Mouse (Mus musculus): ENCODE results near the gene Zcchc24. TPM values are rescaled to one million over a fixed set of nuclear protein-coding genes. Genes with fewer than 3 reads are reported as not detected.

Zcchc24 gene
- polyA plus RNA-seq, 1 experiment from 2014 or later, result 19.5 TPM

DNA sequence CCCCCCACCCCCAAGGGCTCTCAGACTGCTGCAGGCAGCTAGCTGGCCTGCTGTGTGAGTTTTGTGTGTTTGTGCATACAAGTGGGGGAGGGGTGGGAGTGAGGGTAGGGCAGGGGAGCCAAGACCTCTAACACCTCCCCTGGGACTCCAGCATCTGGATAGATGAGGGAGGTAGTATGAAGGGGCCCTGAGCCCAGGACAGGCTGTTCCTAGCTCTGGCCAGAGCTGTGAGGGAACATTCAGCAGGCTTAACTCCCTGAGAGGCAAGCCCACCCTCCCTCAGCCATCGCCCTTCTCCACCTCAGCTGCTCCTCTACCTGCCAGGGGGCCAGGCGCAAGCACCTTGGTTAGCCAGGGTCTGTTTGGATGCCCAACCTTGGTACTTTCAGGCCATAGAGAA, 59.9 kb downstream of the Zcchc24 start:
- 84% methylated on average over 2 of the region's 2 CpGs for WGBS
- H3K9ac ChIP-seq (ENCODE audit: low read length), result peak overlapping the region; percentile 39
- no peaks in the 10 kb centered on the region for H3K9me3 ChIP-seq (replicated peaks; ENCODE audit: control insufficient read depth, low read length)
- no peaks in the 10 kb centered on the region for H3K36me3 ChIP-seq (ENCODE audit: control insufficient read depth, insufficient read depth)
- H3K27ac ChIP-seq (ENCODE audit: low read length), result peak overlapping the region; percentile 94
- no peak overlapping the region for H3K4me3 ChIP-seq (ENCODE audit: low read length)
- ATAC-seq (replicated peaks; ENCODE audit: extremely low read depth, insufficient read depth, low FRiP score), result no peak
- no peaks in the 10 kb centered on the region for H3K27me3 ChIP-seq (ENCODE audit: control insufficient read depth, insufficient read depth, low read length)
- peaks cover 48% of the 10 kb centered on the region for H3K4me1 ChIP-seq (ENCODE audit: control insufficient read depth, insufficient read depth, low read length)
- no peak overlapping the region for H3K4me2 ChIP-seq (ENCODE audit: low read depth, low read length)

DNA sequence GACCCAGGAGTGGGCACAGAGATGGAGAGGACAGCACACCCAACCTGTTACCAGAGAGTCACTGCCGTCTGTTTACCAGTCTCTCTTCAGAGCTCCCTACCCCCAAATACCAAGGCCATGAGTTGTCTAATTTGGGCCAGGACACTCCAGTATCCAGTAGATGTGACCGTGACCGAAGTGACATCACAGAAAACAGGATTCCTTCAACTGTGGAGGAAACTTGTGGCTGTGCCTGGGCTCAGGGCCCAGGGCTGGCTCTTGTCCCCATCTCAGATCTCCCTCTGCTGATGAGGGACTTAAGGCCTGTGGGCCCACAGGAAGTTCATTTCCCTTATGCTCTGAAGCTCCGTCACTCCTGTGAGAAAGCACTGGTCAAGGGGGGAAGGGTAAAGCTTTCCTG, 60.4 kb downstream of the Zcchc24 start:
- no peaks in the 10 kb centered on the region for H3K9me3 ChIP-seq (replicated peaks; ENCODE audit: control insufficient read depth, low read length)
- peak overlapping the region; percentile 39 for H3K9ac ChIP-seq (ENCODE audit: low read length)
- no peaks in the 10 kb centered on the region for H3K36me3 ChIP-seq (ENCODE audit: control insufficient read depth, insufficient read depth)
- peak overlapping the region; percentile 94 for H3K27ac ChIP-seq (ENCODE audit: low read length)
- H3K27me3 ChIP-seq (ENCODE audit: control insufficient read depth, insufficient read depth, low read length), result no peaks in the 10 kb centered on the region
- no peak overlapping the region for H3K4me3 ChIP-seq (ENCODE audit: low read length)
- H3K4me1 ChIP-seq (ENCODE audit: control insufficient read depth, insufficient read depth, low read length), result peaks cover 48% of the 10 kb centered on the region
- no peak overlapping the region for H3K4me2 ChIP-seq (ENCODE audit: low read depth, low read length)
- WGBS, result 37% methylated on average over 4 of the region's 4 CpGs
- peak; percentile 20; the same call in 1 of the 2 replicates for ATAC-seq (replicated peaks; ENCODE audit: extremely low read depth, insufficient read depth, low FRiP score)

DNA sequence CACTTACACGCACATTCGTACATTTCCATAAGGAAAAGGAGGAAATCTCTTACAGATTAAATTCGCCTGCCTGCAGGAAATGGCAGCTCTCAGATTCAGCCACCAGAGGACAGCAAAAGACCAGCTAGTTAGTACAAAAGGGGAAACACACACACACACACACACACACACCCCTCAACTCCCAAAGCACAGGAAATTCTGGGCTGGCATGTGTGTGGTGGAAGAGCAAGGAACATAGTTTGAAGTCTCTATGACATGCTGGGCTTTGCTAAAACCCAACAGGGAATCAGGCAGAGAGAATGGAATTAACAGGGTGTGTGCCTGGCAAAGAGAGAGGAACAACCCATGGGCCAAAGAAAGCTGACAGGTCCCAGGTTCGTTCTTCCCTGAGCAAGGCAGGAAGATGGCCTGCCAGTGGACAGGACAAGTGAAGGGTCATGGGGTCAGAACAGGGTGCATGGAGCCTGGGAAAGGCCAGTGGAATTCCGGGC, 61.1 kb downstream of the Zcchc24 start:
- no peak for ATAC-seq (replicated peaks; ENCODE audit: extremely low read depth, insufficient read depth, low FRiP score)
- H3K4me2 ChIP-seq (ENCODE audit: low read depth, low read length), result no peak overlapping the region
- H3K27me3 ChIP-seq (ENCODE audit: control insufficient read depth, insufficient read depth, low read length), result no peaks in the 10 kb centered on the region
- peaks cover 48% of the 10 kb centered on the region for H3K4me1 ChIP-seq (ENCODE audit: control insufficient read depth, insufficient read depth, low read length)
- peak overlapping the region; percentile 46 for H3K9ac ChIP-seq (ENCODE audit: low read length)
- no peaks in the 10 kb centered on the region for H3K9me3 ChIP-seq (replicated peaks; ENCODE audit: control insufficient read depth, low read length)
- WGBS, result 32% methylated on average over 5 of the region's 5 CpGs
- H3K27ac ChIP-seq (ENCODE audit: low read length), result peak overlapping the region; percentile 94
- H3K36me3 ChIP-seq (ENCODE audit: control insufficient read depth, insufficient read depth), result no peaks in the 10 kb centered on the region
- no peak overlapping the region for H3K4me3 ChIP-seq (ENCODE audit: low read length)

DNA sequence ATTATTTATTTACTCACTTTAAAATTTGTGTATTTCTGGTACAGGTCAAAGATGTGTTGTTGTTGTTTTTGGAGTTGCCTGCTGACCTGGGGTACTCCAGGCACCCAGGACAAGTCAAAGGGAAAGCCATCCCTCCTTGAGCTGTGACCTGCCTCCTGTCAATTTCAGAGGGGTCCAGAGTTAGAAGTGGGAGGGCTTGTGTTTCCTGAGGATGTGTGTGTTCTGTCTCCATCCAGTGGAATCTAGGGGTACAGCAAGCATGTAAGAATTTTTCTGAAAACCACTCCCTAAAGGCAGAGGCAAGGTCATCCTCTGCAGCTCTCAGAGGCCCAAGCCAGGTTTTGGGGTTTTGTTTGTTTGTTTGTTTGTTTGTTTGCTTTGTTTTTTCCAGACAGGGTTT, 66.9 kb downstream of the Zcchc24 start:
- Histone ChIP-seq H3K36me3 (ENCODE audit: control insufficient read depth, insufficient read depth) (peaks cover 33% of the 10 kb centered on the region), H3K4me1 (ENCODE audit: control insufficient read depth, insufficient read depth, low read length) (peaks cover 2% of the 10 kb centered on the region; the same call in 1 of the 2 replicates), H3K4me3 (ENCODE audit: low read length) (no peak overlapping the region), H3K9me3 (replicated peaks; ENCODE audit: control insufficient read depth, low read length) (no peaks in the 10 kb centered on the region), H3K27me3 (ENCODE audit: control insufficient read depth, insufficient read depth, low read length) (no peaks in the 10 kb centered on the region), H3K27ac (ENCODE audit: low read length) (0 out of 2 replicates have a peak overlapping the region, but pooled peaks have one; percentile 27), H3K4me2 (ENCODE audit: low read depth, low read length) (no peak overlapping the region), H3K9ac (ENCODE audit: low read length) (no peak overlapping the region)
- ATAC-seq (replicated peaks; ENCODE audit: extremely low read depth, insufficient read depth, low FRiP score), result 0 out of 2 replicates have a peak, but pooled peaks have one; percentile 32

DNA sequence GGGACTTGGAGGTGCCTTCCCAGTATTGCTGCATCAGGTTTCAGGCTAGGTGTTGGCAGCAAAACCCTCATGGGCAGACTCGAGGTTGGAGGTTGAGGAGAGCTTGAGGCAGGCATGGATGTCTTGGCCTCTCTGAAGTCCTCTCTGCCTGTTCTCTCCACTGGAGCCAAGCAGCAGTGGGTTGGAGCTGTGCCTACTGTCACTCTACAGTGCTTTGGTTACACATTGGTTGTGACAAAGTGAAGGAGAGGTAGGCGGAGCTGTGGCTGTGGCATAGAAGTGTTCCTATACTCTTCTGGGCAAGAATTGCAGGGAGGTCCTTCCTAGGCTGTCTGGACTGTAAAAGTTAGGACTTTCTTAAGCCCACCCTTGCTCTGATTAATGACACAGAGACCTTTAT, 72.5 kb downstream of the Zcchc24 start:
- H3K4me2 ChIP-seq (ENCODE audit: low read depth, low read length), result peak overlapping the region; percentile 79; the same call in 1 of the 2 replicates
- no peak overlapping the region; the same call in 1 of the 2 replicates for H3K4me3 ChIP-seq (ENCODE audit: low read length)
- H3K27me3 ChIP-seq (ENCODE audit: control insufficient read depth, insufficient read depth, low read length), result no peaks in the 10 kb centered on the region
- H3K9me3 ChIP-seq (replicated peaks; ENCODE audit: control insufficient read depth, low read length), result no peaks in the 10 kb centered on the region
- H3K36me3 ChIP-seq (ENCODE audit: control insufficient read depth, insufficient read depth), result peaks cover 40% of the 10 kb centered on the region
- H3K27ac ChIP-seq (ENCODE audit: low read length), result no peak overlapping the region
- WGBS, result 63% methylated on average over 2 of the region's 2 CpGs
- H3K9ac ChIP-seq (ENCODE audit: low read length), result peak overlapping the region; percentile 94; the same call in 1 of the 2 replicates
- H3K4me1 ChIP-seq (ENCODE audit: control insufficient read depth, insufficient read depth, low read length), result peaks cover 26% of the 10 kb centered on the region
- no peak for ATAC-seq (replicated peaks; ENCODE audit: extremely low read depth, insufficient read depth, low FRiP score)

DNA sequence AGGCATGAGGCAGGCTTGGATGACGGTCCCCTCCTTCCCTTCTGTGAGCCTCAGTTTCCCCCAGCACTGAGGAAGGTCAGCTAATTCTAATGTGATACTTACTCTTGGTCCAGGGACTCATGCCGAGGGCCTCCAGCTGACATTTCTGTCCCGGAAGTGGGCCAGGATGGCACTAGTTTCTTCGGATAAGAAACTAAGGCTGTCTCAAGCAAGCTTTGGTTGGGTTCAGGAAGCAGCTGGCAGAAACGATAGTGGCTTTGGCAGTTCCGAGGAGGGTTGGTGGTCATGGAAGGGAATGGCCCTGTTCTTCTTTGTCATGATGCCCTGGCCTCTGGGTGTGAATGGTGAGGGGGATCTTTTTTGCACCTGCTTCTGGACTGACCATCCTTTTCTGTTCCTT, 73.8 kb downstream of the Zcchc24 start:
- peak overlapping the region; percentile 89 for H3K4me3 ChIP-seq (ENCODE audit: low read length)
- peaks cover 26% of the 10 kb centered on the region for H3K4me1 ChIP-seq (ENCODE audit: control insufficient read depth, insufficient read depth, low read length)
- WGBS, result 25% methylated on average over 6 of the region's 6 CpGs
- H3K27ac ChIP-seq (ENCODE audit: low read length), result peak overlapping the region; percentile 86
- peak overlapping the region; percentile 94 for H3K9ac ChIP-seq (ENCODE audit: low read length)
- peaks cover 32% of the 10 kb centered on the region for H3K36me3 ChIP-seq (ENCODE audit: control insufficient read depth, insufficient read depth)
- H3K27me3 ChIP-seq (ENCODE audit: control insufficient read depth, insufficient read depth, low read length), result no peaks in the 10 kb centered on the region
- ATAC-seq (replicated peaks; ENCODE audit: extremely low read depth, insufficient read depth, low FRiP score), result no peak
- H3K4me2 ChIP-seq (ENCODE audit: low read depth, low read length), result peak overlapping the region; percentile 79
- H3K9me3 ChIP-seq (replicated peaks; ENCODE audit: control insufficient read depth, low read length), result no peaks in the 10 kb centered on the region

DNA sequence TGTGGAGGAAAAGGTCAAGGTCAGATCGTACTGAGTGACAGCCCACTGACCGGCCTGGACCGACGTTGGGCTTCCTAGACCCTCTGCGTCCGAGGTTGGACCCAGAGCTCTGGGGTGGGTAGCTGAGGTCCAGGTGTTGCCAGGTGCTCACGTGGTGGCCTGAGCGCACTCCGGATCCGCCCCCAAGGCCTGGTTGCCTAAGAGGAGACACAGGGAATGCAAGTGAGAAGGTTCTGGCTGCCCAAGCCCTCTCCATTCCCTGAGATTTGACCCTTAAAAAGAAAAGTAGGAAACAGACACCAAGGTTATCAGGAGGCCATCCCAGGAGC, 74.3 kb downstream of the Zcchc24 start:
- Histone ChIP-seq H3K9me3 (replicated peaks; ENCODE audit: control insufficient read depth, low read length) (no peaks in the 10 kb centered on the region), H3K9ac (ENCODE audit: low read length) (peak overlapping the region; percentile 94), H3K36me3 (ENCODE audit: control insufficient read depth, insufficient read depth) (peaks cover 30% of the 10 kb centered on the region), H3K27ac (ENCODE audit: low read length) (peak overlapping the region; percentile 86), H3K4me1 (ENCODE audit: control insufficient read depth, insufficient read depth, low read length) (peaks cover 26% of the 10 kb centered on the region), H3K27me3 (ENCODE audit: control insufficient read depth, insufficient read depth, low read length) (no peaks in the 10 kb centered on the region), H3K4me2 (ENCODE audit: low read depth, low read length) (peak overlapping the region; percentile 79), H3K4me3 (ENCODE audit: low read length) (peak overlapping the region; percentile 89)
- WGBS, result 1% methylated on average over 10 of the region's 10 CpGs
- ATAC-seq (replicated peaks; ENCODE audit: extremely low read depth, insufficient read depth, low FRiP score), result peak; percentile 21

DNA sequence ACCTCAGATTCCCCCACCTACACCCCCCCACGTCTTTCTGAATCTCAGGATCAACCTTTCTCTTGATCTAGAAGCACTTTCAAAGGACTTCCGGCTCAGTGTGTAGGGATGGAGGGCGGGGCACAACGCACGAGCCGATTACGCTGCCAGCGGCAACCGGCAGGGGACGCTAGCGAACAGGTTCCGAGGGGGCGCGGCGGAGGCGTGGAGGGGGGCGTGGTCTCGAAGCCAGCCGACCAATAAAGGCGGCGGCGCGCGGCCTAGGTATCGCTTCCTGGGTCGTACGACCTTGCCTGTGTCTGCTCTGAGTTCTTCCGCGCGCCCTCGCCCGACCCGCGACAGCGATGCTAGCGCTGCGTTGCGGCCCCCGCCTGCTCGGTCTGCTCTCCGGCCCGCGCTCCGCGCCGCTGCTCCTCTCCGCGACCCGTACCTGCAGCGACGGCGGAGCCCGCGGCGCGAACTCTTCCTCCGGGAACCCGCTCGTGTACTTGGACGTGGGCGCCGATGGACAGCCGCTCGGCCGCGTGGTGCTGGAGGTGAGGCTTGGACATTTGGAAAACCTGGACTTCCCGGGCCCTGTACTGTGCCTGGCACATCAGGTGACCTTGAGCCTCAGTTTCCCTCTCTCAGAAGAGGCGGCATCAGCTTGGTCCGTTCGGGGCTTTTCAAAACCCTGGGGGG, 74.8 kb downstream of the Zcchc24 start, which contains the start of gene Ppif:
Ppif (plus strand) TSS at position 267 of the 681 bp plus-strand sequence.
- ATAC-seq (replicated peaks; ENCODE audit: extremely low read depth, insufficient read depth, low FRiP score), result peak; percentile 92
- Histone ChIP-seq H3K36me3 (ENCODE audit: control insufficient read depth, insufficient read depth) (peaks cover 27% of the 10 kb centered on the region), H3K27ac (ENCODE audit: low read length) (peak within 1 kb of the TSS; percentile 86), H3K27me3 (ENCODE audit: control insufficient read depth, insufficient read depth, low read length) (no peaks in the 10 kb centered on the region), H3K4me2 (ENCODE audit: low read depth, low read length) (peak within 1 kb of the TSS; percentile 79), H3K9me3 (replicated peaks; ENCODE audit: control insufficient read depth, low read length) (no peaks in the 10 kb centered on the region), H3K9ac (ENCODE audit: low read length) (peak within 1 kb of the TSS; percentile 94), H3K4me1 (ENCODE audit: control insufficient read depth, insufficient read depth, low read length) (peaks cover 26% of the 10 kb centered on the region), H3K4me3 (ENCODE audit: low read length) (peak within 1 kb of the TSS; percentile 89)
- under 1% methylated on average over 70 of the region's 70 CpGs for WGBS

DNA sequence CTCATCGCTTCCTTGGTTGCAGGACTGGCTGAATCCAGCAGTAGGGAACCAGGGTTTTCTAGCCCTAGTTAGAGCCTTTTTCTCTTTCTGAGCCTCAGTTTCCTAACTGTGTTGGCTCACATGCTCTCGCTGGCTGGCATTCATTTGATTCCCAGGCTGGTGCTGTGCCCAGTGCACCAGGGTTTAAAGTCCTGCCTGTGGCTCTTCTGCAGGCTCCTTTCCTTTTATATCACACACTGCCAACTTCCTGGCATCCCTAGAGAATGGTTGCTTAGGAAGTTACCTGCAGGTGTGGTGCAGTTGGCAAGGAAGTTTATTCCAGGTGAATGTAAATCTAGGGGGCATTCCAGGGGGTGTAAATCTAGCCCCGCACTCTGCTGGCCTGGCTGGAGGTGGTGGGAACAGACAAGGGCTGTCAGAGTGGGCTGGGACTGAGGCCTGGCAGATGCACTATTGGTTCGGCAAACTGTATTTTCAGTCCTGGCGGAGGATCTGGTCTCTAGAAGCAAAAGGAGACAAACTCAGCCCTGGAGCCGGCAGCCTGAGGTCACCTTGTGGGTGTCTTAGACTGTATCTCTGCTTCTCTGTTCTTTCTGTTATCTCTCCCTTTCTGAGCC, 75.5 kb downstream of the Zcchc24 start:
- Histone ChIP-seq H3K27ac (ENCODE audit: low read length) (peak overlapping the region; percentile 78), H3K4me3 (ENCODE audit: low read length) (peak overlapping the region; percentile 89), H3K9ac (ENCODE audit: low read length) (peak overlapping the region; percentile 55), H3K9me3 (replicated peaks; ENCODE audit: control insufficient read depth, low read length) (no peaks in the 10 kb centered on the region), H3K4me2 (ENCODE audit: low read depth, low read length) (peak overlapping the region; percentile 46), H3K4me1 (ENCODE audit: control insufficient read depth, insufficient read depth, low read length) (peaks cover 27% of the 10 kb centered on the region), H3K27me3 (ENCODE audit: control insufficient read depth, insufficient read depth, low read length) (no peaks in the 10 kb centered on the region), H3K36me3 (ENCODE audit: control insufficient read depth, insufficient read depth) (peaks cover 20% of the 10 kb centered on the region)
- 49% methylated on average over 6 of the region's 6 CpGs for WGBS
- ATAC-seq (replicated peaks; ENCODE audit: extremely low read depth, insufficient read depth, low FRiP score), result peak; percentile 11; the same call in 1 of the 2 replicates
